Mouse (Mus musculus) hindbrain, embryonic 16.5 days (tissue): Measurements from ENCODE around the gene Ccnb2. TPM values are rescaled to one million over a fixed set of nuclear protein-coding genes. Genes with fewer than 3 reads are reported as not detected.
"Not testable (repeated sequence)": the region's sequence is repeated elsewhere in the genome, so short reads cannot be mapped to it uniquely, and the experiment has no call there.

Source experiments
- ATAC-seq: fragments of 200-750 bp; cut with Nextera tagmentation; 2 replicates; pipeline ENCODE4 v1.8.0; 2017; ENCODE audit warnings: moderate TSS enrichment, moderate library complexity
- H3K27ac ChIP-seq: fragments of 300-500 bp; sonication (generic); 2 replicates; pipeline ENCODE4 v1.5.1; 2014; ENCODE audit warnings: low read depth, mild to moderate bottlenecking, control low read depth, low read length, moderate library complexity
- H3K27me3 ChIP-seq: fragments of 300-500 bp; sonication (generic); replicated peaks from 2 replicates; pipeline ENCODE4 v1.6.1; 2014; ENCODE audit warnings: low read length; ENCODE audit not compliant: control insufficient read depth, insufficient read depth
- H3K36me3 ChIP-seq: fragments of 300-500 bp; sonication (generic); 2 replicates; pipeline ENCODE4 v1.6.1; 2014; ENCODE audit warnings: mild to moderate bottlenecking, low read length, moderate library complexity, mixed read lengths; ENCODE audit not compliant: control insufficient read depth, insufficient read depth
- H3K4me1 ChIP-seq: fragments of 300-500 bp; sonication (generic); 2 replicates; pipeline ENCODE4 v1.6.1; 2014; ENCODE audit warnings: low read depth, low read length; ENCODE audit not compliant: control insufficient read depth, insufficient read depth
- H3K4me2 ChIP-seq: fragments of 300-500 bp; sonication (generic); 2 replicates; pipeline ENCODE4 v1.6.1; 2014; ENCODE audit warnings: mild to moderate bottlenecking, low read length, control low read depth, moderate library complexity
- H3K4me3 ChIP-seq: fragments of 300-500 bp; sonication (generic); 2 replicates; pipeline ENCODE4 v1.5.1; 2014; ENCODE audit warnings: mild to moderate bottlenecking, low read length, control low read depth, moderate library complexity
- H3K9ac ChIP-seq: fragments of 300-500 bp; sonication (generic); 2 replicates; pipeline ENCODE4 v1.6.1; 2014; ENCODE audit warnings: low read depth, mild to moderate bottlenecking, control low read depth, low read length, moderate library complexity
- H3K9me3 ChIP-seq: fragments of 300-500 bp; sonication (generic); 2 replicates; pipeline ENCODE4 v1.6.1; 2014; ENCODE audit warnings: mild to moderate bottlenecking, low read length, moderate library complexity; ENCODE audit not compliant: control insufficient read depth
- WGBS: fragments of 180-500 bp; shearing (Covaris S2); extraction: QIAGEN DNeasy Blood & Tissue Kit; methylation state at CpG from one replicate; pipeline ENCODE4 v1.1.7; 2014; 5-methylcytosine and 5-hydroxymethylcytosine counted together
- polyA plus RNA-seq: library from polyadenylated mRNA; unstranded; fragments of >200 nt; fragmentation: Nextera tagmentation; extraction: Ambion mirVana; gene quantifications from 2 replicates; pipeline ENCODE4 v1.2.1, GENCODE M21; 2015

Ccnb2 gene
- 28.4 and 29.9 TPM in 2 replicates for polyA plus RNA-seq

GRCm38 (mm10) chr9:70421257-70422056 lies at the start of gene Ccnb2:
Ccnb2 (minus strand) TSS chr9:70421547.
- Histone ChIP-seq H3K4me1 (peaks cover 5% of the 10 kb centered on the region), H3K27me3 (no peaks in the 10 kb centered on the region), H3K9me3 (no peaks in the 10 kb centered on the region), H3K4me2 (peak within 1 kb of the TSS; percentile 99), H3K4me3 (peak within 1 kb of the TSS; percentile 56), H3K36me3 (peaks cover 7% of the 10 kb centered on the region; the same call in 1 of the 2 replicates), H3K9ac (peak within 1 kb of the TSS; percentile 57), H3K27ac (no peak within 1 kb of the TSS)
- ATAC-seq: peak; percentile 98
- WGBS: 2% methylated on average over 45 of the region's 45 CpGs

GRCm38 (mm10) chr9:70463091-70463490 lies 41.7 kb upstream of the Ccnb2 start:
- not testable (repeated sequence) for H3K9me3 ChIP-seq, H3K4me2 ChIP-seq, ATAC-seq, H3K27ac ChIP-seq, H3K9ac ChIP-seq, H3K4me3 ChIP-seq, H3K4me1 ChIP-seq, H3K27me3 ChIP-seq
- H3K36me3 ChIP-seq: peaks cover 12% of the 10 kb centered on the region; the same call in 1 of the 2 replicates
- WGBS: 96% methylated on average over 11 of the region's 13 CpGs

GRCm38 (mm10) chr9:70452371-70452770 lies 31.0 kb upstream of the Ccnb2 start:
- Histone ChIP-seq H3K4me2 (no peak overlapping the region), H3K9ac (no peak overlapping the region), H3K4me3 (no peak overlapping the region), H3K9me3 (no peaks in the 10 kb centered on the region), H3K27me3 (no peaks in the 10 kb centered on the region), H3K36me3 (peaks cover 12% of the 10 kb centered on the region), H3K4me1 (no peaks in the 10 kb centered on the region), H3K27ac (no peak overlapping the region)
- 95% methylated on average over 2 of the region's 2 CpGs for WGBS
- ATAC-seq: no peak

- no peak overlapping the region for H3K27ac ChIP-seq
- peaks cover 10% of the 10 kb centered on the region for H3K36me3 ChIP-seq
- no peak overlapping the region for H3K4me3 ChIP-seq
- WGBS: 94% methylated on average over 5 of the region's 5 CpGs
- H3K4me1 ChIP-seq: no peaks in the 10 kb centered on the region
- H3K4me2 ChIP-seq: no peak overlapping the region
- ATAC-seq: no peak
- H3K9me3 ChIP-seq: no peaks in the 10 kb centered on the region
- no peaks in the 10 kb centered on the region for H3K27me3 ChIP-seq
- H3K9ac ChIP-seq: no peak overlapping the region
Measured at GRCm38 (mm10) chr9:70449072-70449471, 27.7 kb upstream of the Ccnb2 start.

GRCm38 (mm10) chr9:70439959-70440358 lies 18.6 kb upstream of the Ccnb2 start:
- Histone ChIP-seq H3K36me3 (peaks cover 28% of the 10 kb centered on the region), H3K27ac (no peak overlapping the region), H3K27me3 (no peaks in the 10 kb centered on the region), H3K9ac (no peak overlapping the region), H3K4me2 (no peak overlapping the region), H3K4me1 (no peaks in the 10 kb centered on the region), H3K9me3 (no peaks in the 10 kb centered on the region), H3K4me3 (no peak overlapping the region)
- WGBS: 95% methylated on average over 4 of the region's 4 CpGs
- ATAC-seq: no peak

GRCm38 (mm10) chr9:70422661-70423060 lies 1.3 kb upstream of the Ccnb2 start:
- Histone ChIP-seq H3K27ac (no peak overlapping the region), H3K4me3 (no peak overlapping the region), H3K4me1 (peaks cover 5% of the 10 kb centered on the region), H3K9ac (no peak overlapping the region), H3K27me3 (no peaks in the 10 kb centered on the region), H3K4me2 (no peak overlapping the region), H3K36me3 (peaks cover 11% of the 10 kb centered on the region; the same call in 1 of the 2 replicates), H3K9me3 (no peaks in the 10 kb centered on the region)
- no peak for ATAC-seq
- 100% methylated on average over 2 of the region's 2 CpGs for WGBS

- H3K27me3 ChIP-seq: no peaks in the 10 kb centered on the region
- 80% methylated on average over 3 of the region's 3 CpGs for WGBS
Measured at GRCm38 (mm10) chr9:70416412-70416811, 4.9 kb downstream of the Ccnb2 start.

GRCm38 (mm10) chr9:70413038-70413437 lies 8.3 kb downstream of the Ccnb2 start:
- Histone ChIP-seq H3K36me3 (peaks cover 26% of the 10 kb centered on the region), H3K4me3 (no peak overlapping the region), H3K4me2 (no peak overlapping the region), H3K27me3 (no peaks in the 10 kb centered on the region), H3K9me3 (no peaks in the 10 kb centered on the region), H3K4me1 (no peaks in the 10 kb centered on the region), H3K9ac (no peak overlapping the region), H3K27ac (no peak overlapping the region)
- WGBS: 92% methylated on average over 7 of the region's 7 CpGs
- no peak for ATAC-seq

More at GRCm38 (mm10) chr9:70416412-70416811, 4.9 kb downstream of the Ccnb2 start:
- H3K36me3 ChIP-seq: peaks cover 6% of the 10 kb centered on the region; the same call in 1 of the 2 replicates
- no peak overlapping the region for H3K4me2 ChIP-seq
- no peak overlapping the region for H3K9ac ChIP-seq
- no peak overlapping the region for H3K4me3 ChIP-seq
- H3K4me1 ChIP-seq: peaks cover 2% of the 10 kb centered on the region
- ATAC-seq: no peak
- H3K27ac ChIP-seq: no peak overlapping the region
- no peaks in the 10 kb centered on the region for H3K9me3 ChIP-seq

- Histone ChIP-seq H3K9ac (no peak overlapping the region), H3K4me1 (no peaks in the 10 kb centered on the region), H3K9me3 (no peaks in the 10 kb centered on the region), H3K4me3 (no peak overlapping the region), H3K27ac (no peak overlapping the region), H3K36me3 (peaks cover 26% of the 10 kb centered on the region), H3K27me3 (no peaks in the 10 kb centered on the region), H3K4me2 (no peak overlapping the region)
- ATAC-seq: no peak
- WGBS: 84% methylated on average over 11 of the region's 11 CpGs
Measured at GRCm38 (mm10) chr9:70410668-70411067, 10.7 kb downstream of the Ccnb2 start.
